In the genomic region with DNA sequence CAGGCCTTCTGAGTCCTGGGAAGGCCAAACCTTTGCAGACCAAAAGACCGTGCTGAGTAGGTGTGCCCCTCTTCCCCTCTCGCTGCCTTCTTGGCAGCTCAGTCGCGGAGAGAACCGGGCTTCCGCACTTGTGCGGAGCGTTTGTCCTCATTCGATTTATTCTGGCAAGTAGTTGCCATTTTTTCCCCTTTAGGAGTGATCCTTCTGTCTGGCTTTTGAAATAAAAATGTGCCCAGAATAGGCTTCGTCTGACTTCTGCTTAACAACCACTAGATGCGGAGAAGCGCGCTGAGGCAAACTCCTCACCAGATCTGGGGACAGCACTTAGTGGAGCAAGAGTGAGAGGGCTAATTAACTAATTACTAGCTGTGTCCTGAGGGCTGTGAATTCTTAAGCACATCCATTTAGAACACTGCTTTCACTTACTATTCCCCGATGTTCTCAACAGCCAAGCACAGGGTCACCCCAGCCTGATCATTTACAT, we compare ENCODE assay signal across 8 mouse cellular contexts. TPM values are rescaled to one million over a fixed set of nuclear protein-coding genes. Genes with fewer than 3 reads are reported as not detected.
DNase-seq lines count a peak whose midpoint lies in the region; ATAC-seq and TF ChIP-seq lines count a peak whose summit lies in the region.

No protein-coding gene starts in this region.

- peak overlapping the region; percentile 79 for H3K9ac ChIP-seq in forebrain, postnatal 0 days
- peak overlapping the region; percentile 22; the same call in 1 of the 2 replicates for H3K9ac ChIP-seq in liver, embryonic 11.5 days (ENCODE audit: low read depth, low read length)

- TF ChIP-seq CTCF in forebrain, postnatal 0 days (IDR thresholded peaks at IDR 0.05; ENCODE audit: low read depth), result peak; percentile 50

- peak overlapping the region; percentile 86 for H3K27ac ChIP-seq in forebrain, postnatal 0 days (ENCODE audit: low read depth, low read length)
- no peak overlapping the region for H3K27ac ChIP-seq in liver, embryonic 11.5 days (ENCODE audit: low read depth, low read length)

- peak; percentile 83 for ATAC-seq in forebrain, postnatal 0 days
- peak; percentile 54 for ATAC-seq in inflammation-experienced regulatory T-cells, adult 6 months
- no peak for ATAC-seq in liver, embryonic 11.5 days (replicated peaks; ENCODE audit: low FRiP score)

- H3K36me3 ChIP-seq in forebrain, postnatal 0 days (ENCODE audit: insufficient read depth), result no peaks in the 10 kb centered on the region
- no peaks in the 10 kb centered on the region for H3K36me3 ChIP-seq in liver, embryonic 11.5 days (ENCODE audit: control insufficient read depth, insufficient read depth, low read length)

- no peaks in the 10 kb centered on the region for H3K4me1 ChIP-seq in forebrain, postnatal 0 days (ENCODE audit: insufficient read depth)
- H3K4me1 ChIP-seq in liver, embryonic 11.5 days (replicated peaks; ENCODE audit: control insufficient read depth, insufficient read depth, low read length), result no peaks in the 10 kb centered on the region

- DNase-seq in thymus, postnatal 14 days, result peak; percentile 29
- no peak for DNase-seq in thymus, postnatal 0 days (ENCODE audit: low spot score)
- peak; percentile 67 for DNase-seq in cerebellum, adult 9-10 months
- DNase-seq in forebrain, postnatal 0 days, result peak; percentile 74
- DNase-seq in liver, embryonic 11.5 days (ENCODE audit: low spot score), result no peak
- DNase-seq in neural tube, embryonic 10.5 days (ENCODE audit: extremely low spot score, low spot score), result peak; percentile 62
- no peak for DNase-seq in spleen, adult 12 weeks (ENCODE audit: low spot score)

- 0% methylated on average over 14 of the region's 14 CpGs for WGBS in forebrain, postnatal 0 days
- 2% methylated on average over 14 of the region's 14 CpGs for WGBS in liver, embryonic 11.5 days

- H3K9me3 ChIP-seq in forebrain, postnatal 0 days (ENCODE audit: low read length), result no peaks in the 10 kb centered on the region
- H3K9me3 ChIP-seq in liver, embryonic 11.5 days (ENCODE audit: control insufficient read depth, low read length), result no peaks in the 10 kb centered on the region

- H3K27me3 ChIP-seq in forebrain, postnatal 0 days (ENCODE audit: insufficient read depth, low read length), result no peaks in the 10 kb centered on the region
- peaks cover 63% of the 10 kb centered on the region for H3K27me3 ChIP-seq in liver, embryonic 11.5 days (replicated peaks; ENCODE audit: control insufficient read depth, insufficient read depth, low read length)

- peak overlapping the region; percentile 68 for H3K4me3 ChIP-seq in forebrain, postnatal 0 days (ENCODE audit: low read depth, low read length)
- H3K4me3 ChIP-seq in liver, embryonic 11.5 days (ENCODE audit: low read depth, low read length), result peak overlapping the region; percentile 46

- H3K4me2 ChIP-seq in forebrain, postnatal 0 days (ENCODE audit: low read depth), result peak overlapping the region; percentile 76
- peak overlapping the region; percentile 66 for H3K4me2 ChIP-seq in liver, embryonic 11.5 days

RNA-seq across cellular contexts. Expression of a gene that starts 14.5 kb away (rescaled TPM):
- polyA plus RNA-seq in thymus, postnatal 0 days (2015; fragmentation: Nextera tagmentation; extraction: Ambion mirVana), result 16.5 and 18.7 TPM in 2 replicates
- 44.1 and 51.2 TPM in 2 replicates for total RNA-seq in forebrain, postnatal 0 days (2014; rRNA removed)
- polyA plus RNA-seq in forebrain, postnatal 0 days (2015; fragmentation: Nextera tagmentation; extraction: Ambion mirVana), result 38.2 and 57.5 TPM in 2 replicates
- 10 to 100 TPM; 11.0 to 19.2 (median 15.7) TPM for polyA plus RNA-seq in inflammation-experienced regulatory T-cells, adult 6 months (2017; shearing (Covaris generic))
- 8.7 and 11.3 TPM in 2 replicates for polyA plus RNA-seq in liver, embryonic 11.5 days (2014; fragmentation: Nextera tagmentation; extraction: Ambion mirVana)

RNA-seq across cellular contexts. Expression of a gene that starts 19.9 kb away (rescaled TPM):
- 0.54 and 0.79 TPM in 2 replicates for polyA plus RNA-seq in thymus, postnatal 0 days (2015; fragmentation: Nextera tagmentation; extraction: Ambion mirVana)
- 12.9 and 15.2 TPM in 2 replicates for total RNA-seq in forebrain, postnatal 0 days (2014; rRNA removed)
- 19.3 and 20.7 TPM in 2 replicates for polyA plus RNA-seq in forebrain, postnatal 0 days (2015; fragmentation: Nextera tagmentation; extraction: Ambion mirVana)
- not detected for polyA plus RNA-seq in inflammation-experienced regulatory T-cells, adult 6 months (2017; shearing (Covaris generic))
- 0.60 and 0.68 TPM in 2 replicates for polyA plus RNA-seq in liver, embryonic 11.5 days (2014; fragmentation: Nextera tagmentation; extraction: Ambion mirVana)

Comparison
In these comparisons a context has a peak if more than half of its experiments do, and no peak if none do; other contexts are left out.
1. DNase-seq: peak in thymus, postnatal 14 days (single experiment), cerebellum, adult 9-10 months (single experiment), forebrain, postnatal 0 days (single experiment) and neural tube, embryonic 10.5 days (single experiment); none in thymus, postnatal 0 days (single experiment), liver, embryonic 11.5 days (single experiment) and spleen, adult 12 weeks (single experiment).
2. RNA of a gene that starts 19.9 kb away (polyA plus RNA-seq): 19.3 to 20.7 TPM in forebrain, postnatal 0 days; 0.54 to 0.79 TPM in thymus, postnatal 0 days, 0.60 to 0.68 TPM in liver, embryonic 11.5 days and not detected in inflammation-experienced regulatory T-cells, adult 6 months; every median in the first group is over 10 times any median in the second.